Mouse (Mus musculus) embryonic facial prominence, embryonic 10.5 days (tissue): ENCODE data around the gene Abca14. TPM values are rescaled to one million over a fixed set of nuclear protein-coding genes. Genes with fewer than 3 reads are reported as not detected.
A peak's percentile ranks its signal among the peaks of the same experiment; 100 is the strongest.

Source experiments
- DNase-seq: peaks from one replicate; pipeline ENCODE4 v3.0.0-alpha.2; 2017; ENCODE audit warnings: low spot score
- H3K27ac ChIP-seq: fragments of 300-500 bp; sonication (generic); replicated peaks from 2 replicates; pipeline ENCODE4 v1.5.1; 2016; ENCODE audit warnings: mild to moderate bottlenecking
- H3K27me3 ChIP-seq: fragments of 300-500 bp; sonication (generic); replicated peaks from 2 replicates; pipeline ENCODE4 v1.6.1; 2016; ENCODE audit warnings: low read depth, mild to moderate bottlenecking; ENCODE audit not compliant: poor library complexity, severe bottlenecking
- H3K36me3 ChIP-seq: fragments of 300-500 bp; sonication (generic); replicated peaks from 2 replicates; pipeline ENCODE4 v1.6.1; 2016; ENCODE audit warnings: mild to moderate bottlenecking, moderate library complexity
- H3K4me1 ChIP-seq: fragments of 300-500 bp; sonication (generic); 2 replicates; pipeline ENCODE4 v1.6.1; 2016
- H3K4me3 ChIP-seq: fragments of 300-500 bp; sonication (generic); 2 replicates; pipeline ENCODE4 v1.5.1; 2016; ENCODE audit warnings: mild to moderate bottlenecking, moderate library complexity
- H3K9me3 ChIP-seq: fragments of 300-500 bp; sonication (generic); 2 replicates; pipeline ENCODE4 v1.6.1; 2016; ENCODE audit warnings: mild to moderate bottlenecking
- WGBS: fragments of 180-500 bp; shearing (Covaris S2); methylation state at CpG from one replicate; pipeline ENCODE4 v1.1.7; 2016; 5-methylcytosine and 5-hydroxymethylcytosine counted together
- polyA plus RNA-seq: library from polyadenylated mRNA; unstranded; fragments of >200 nt; fragmentation: Nextera tagmentation; extraction: Ambion mirVana; gene quantifications from 2 replicates; pipeline ENCODE4 v1.2.1, GENCODE M21; 2016

Gene Abca14
- polyA plus RNA-seq, 1 experiment from 2014 or later = not detected

DNA sequence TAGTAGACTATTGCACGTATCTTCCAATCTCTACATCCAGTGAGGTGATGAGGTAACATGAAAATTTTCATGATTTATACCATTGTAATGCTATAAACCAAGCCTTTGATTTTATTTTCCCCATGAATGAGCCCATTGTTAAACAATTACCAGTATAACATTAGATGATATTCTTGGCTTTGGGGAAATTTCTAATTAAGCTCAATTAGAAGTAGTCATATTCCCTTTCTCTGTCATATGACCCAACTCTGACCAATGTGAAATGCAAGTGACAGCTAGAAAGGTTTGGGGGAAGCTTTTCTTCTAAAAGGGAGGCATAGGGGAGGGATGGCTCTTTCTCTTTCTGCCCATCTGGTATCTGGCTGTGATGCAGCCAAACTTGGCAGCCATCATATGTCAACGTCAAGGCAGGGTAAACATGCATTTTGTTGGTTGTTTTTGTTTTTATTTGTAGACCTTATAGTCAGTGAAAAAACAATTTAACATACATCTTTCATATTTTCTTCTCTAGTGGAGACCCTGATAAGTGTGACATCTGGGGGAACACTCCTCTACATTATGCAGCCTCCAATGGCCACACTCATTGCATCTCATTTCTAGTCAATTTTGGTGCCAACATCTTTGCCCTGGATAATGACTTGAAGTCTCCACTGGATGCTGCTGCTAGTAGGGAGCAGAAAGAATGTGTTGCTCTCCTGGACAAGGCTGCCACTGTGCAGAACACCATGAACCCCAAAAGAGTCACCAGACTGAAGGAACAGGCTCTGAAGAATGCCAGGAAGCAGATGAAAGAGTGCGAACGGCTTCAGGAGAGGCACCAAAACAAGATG is 22.1 kb upstream of the Abca14 start:
- H3K4me1 ChIP-seq = peaks cover 10% of the 10 kb centered on the region

DNA sequence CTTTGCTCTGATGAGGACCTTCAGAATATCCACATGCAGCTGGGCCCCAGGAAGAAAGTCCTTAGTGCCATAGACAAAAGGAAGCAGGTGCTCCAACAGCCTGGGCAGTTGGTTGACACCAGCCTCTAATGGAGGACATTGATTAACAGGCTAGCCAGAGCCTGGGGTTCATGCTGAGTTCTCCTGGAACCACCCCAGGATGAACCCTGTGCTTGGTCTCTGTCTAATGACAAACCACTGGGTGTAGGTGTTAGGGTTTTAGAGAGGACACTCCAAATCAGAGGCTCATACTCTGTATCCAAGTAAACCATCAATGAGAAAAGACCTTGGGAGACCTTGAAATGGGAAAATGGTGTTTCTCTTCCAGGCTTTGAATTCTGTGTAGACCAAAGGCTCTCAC is 20.9 kb upstream of the Abca14 start:
- Histone ChIP-seq H3K36me3 (no peaks in the 10 kb centered on the region), H3K4me3 (no peak overlapping the region)
- DNase-seq = no peak

More for the DNA sequence above, 22.1 kb upstream of the Abca14 start:
- Histone ChIP-seq H3K4me3 (no peak overlapping the region), H3K27me3 (no peaks in the 10 kb centered on the region), H3K36me3 (no peaks in the 10 kb centered on the region), H3K27ac (no peak overlapping the region), H3K9me3 (no peaks in the 10 kb centered on the region)
- no peak for DNase-seq
- 93% methylated on average over 4 of the region's 4 CpGs for WGBS

DNA sequence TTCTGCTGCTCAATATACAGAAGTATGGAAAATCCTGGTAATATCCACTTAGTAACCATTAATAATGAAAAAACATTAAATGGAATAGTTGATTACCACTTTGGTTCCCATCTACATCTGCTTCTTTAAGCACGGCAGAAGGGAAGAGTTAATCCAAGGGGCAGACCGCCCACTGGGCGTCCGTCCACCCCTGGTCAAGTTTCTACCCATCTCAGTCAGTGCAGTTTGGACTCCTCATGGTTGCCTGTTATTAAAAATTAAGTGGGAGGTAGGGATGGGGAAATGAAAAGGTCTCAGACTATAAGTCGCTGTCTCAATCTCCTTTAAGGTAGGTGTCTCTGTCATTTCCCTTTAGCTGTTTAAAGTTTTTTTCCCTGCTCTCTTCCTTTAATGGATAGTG is 14.8 kb upstream of the Abca14 start:
- H3K4me3 ChIP-seq = no peak overlapping the region
- no peak for DNase-seq
- H3K27ac ChIP-seq = no peak overlapping the region
- no peaks in the 10 kb centered on the region for H3K27me3 ChIP-seq
- WGBS = 90% methylated on average over 5 of the region's 5 CpGs
- peaks cover 36% of the 10 kb centered on the region for H3K4me1 ChIP-seq
- H3K9me3 ChIP-seq = no peaks in the 10 kb centered on the region
- H3K36me3 ChIP-seq = peaks cover 14% of the 10 kb centered on the region

More for the DNA sequence above, 20.9 kb upstream of the Abca14 start:
- no peaks in the 10 kb centered on the region for H3K27me3 ChIP-seq
- no peaks in the 10 kb centered on the region for H3K9me3 ChIP-seq
- no peak overlapping the region for H3K27ac ChIP-seq
- peaks cover 10% of the 10 kb centered on the region for H3K4me1 ChIP-seq

DNA sequence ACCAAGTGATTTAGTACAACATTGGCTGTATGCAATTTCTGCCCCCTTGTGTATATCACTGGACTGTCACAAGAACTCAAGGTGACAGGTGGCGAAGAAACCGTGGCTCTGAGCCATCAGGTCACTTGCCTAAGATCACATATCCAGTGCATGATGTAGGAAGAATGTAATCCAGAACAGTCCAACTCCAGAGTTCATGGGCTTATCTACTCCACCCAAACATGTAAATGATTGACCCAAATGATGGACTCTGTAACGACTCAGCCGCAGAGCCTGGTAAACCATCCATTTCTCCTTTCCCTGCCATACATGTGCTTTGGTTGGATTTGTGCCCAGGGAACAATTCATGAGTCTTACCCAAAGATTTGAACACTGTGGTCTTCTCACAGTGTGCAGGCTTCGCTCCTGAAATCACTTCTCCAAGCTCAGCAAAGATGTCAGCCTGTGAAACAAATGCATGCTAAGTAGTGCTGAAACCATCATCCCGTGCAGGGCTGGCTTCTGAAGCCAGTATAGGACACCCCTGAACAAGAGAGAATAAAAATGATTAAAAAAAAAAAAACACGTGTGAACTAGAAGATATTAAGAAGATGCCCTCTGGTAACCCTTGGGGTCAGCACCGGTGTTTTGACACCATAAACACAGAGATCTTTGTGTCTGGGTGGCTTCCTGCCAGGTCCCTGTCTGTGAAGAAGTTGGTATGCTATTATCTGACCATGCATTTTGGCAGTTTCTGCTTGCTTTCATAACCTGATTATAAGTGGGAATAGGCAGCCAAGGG is 14.2 kb upstream of the Abca14 start:
- peaks cover 31% of the 10 kb centered on the region for H3K4me1 ChIP-seq
- H3K27me3 ChIP-seq = no peaks in the 10 kb centered on the region
- H3K9me3 ChIP-seq = no peaks in the 10 kb centered on the region
- H3K4me3 ChIP-seq = no peak overlapping the region
- WGBS = 69% methylated on average over 8 of the region's 8 CpGs
- no peak for DNase-seq
- H3K36me3 ChIP-seq = peaks cover 14% of the 10 kb centered on the region
- no peak overlapping the region for H3K27ac ChIP-seq

DNA sequence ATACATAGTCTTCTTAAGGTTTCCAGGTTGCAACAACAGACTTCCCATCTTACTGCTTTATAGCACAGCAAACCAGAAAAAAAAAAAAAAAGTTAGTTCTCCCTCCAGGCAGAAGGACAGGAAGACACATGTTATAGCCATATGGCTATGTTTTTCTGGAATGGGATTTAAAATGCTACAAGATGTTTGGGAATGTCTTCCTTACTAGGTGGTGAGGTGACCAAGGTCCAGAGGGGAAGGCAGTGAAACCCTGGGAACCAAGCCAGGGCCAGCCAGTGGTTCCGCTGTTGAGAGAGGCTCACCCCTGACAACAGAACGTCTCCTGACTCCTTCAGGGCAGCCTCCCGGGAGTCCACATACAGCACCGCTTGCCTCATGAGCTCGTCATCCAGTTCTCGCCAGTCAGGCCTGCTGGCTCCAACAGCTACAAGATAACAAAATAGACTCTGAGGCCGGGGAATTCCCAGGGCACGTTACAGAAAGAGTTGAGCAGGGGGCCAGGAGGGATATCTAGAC is 13.6 kb upstream of the Abca14 start:
- H3K27me3 ChIP-seq = no peaks in the 10 kb centered on the region
- DNase-seq = no peak
- peaks cover 14% of the 10 kb centered on the region for H3K36me3 ChIP-seq
- 62% methylated on average over 8 of the region's 8 CpGs for WGBS
- peak overlapping the region; percentile 51; the same call in 1 of the 2 replicates for H3K27ac ChIP-seq
- H3K9me3 ChIP-seq = no peaks in the 10 kb centered on the region
- H3K4me1 ChIP-seq = peaks cover 31% of the 10 kb centered on the region
- H3K4me3 ChIP-seq = no peak overlapping the region

DNA sequence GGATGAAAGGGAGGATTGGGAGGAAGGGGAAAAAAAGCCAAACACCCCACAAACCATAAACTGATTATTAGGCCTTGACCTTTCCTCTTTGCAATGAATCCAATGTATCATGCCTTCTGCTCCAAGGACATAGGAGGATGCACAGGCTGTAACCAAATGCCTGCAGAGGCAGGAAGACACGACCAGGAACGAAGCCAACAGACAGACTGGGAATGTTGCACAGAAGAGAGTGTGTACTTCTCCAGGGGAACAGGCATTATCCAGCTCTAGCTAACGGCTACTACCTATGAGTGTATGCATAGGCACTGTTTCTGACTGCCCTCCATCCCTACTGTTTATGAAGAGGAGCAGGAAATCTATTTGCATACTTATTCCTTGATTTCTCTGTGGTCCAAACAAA is 11.6 kb upstream of the Abca14 start:
- Histone ChIP-seq H3K36me3 (peaks cover 17% of the 10 kb centered on the region), H3K27ac (0 out of 2 replicates have a peak overlapping the region, but pooled peaks have one; percentile 16), H3K4me3 (no peak overlapping the region), H3K27me3 (no peaks in the 10 kb centered on the region), H3K9me3 (no peaks in the 10 kb centered on the region), H3K4me1 (peaks cover 31% of the 10 kb centered on the region)
- 56% methylated on average over 3 of the region's 3 CpGs for WGBS
- DNase-seq = no peak

DNA sequence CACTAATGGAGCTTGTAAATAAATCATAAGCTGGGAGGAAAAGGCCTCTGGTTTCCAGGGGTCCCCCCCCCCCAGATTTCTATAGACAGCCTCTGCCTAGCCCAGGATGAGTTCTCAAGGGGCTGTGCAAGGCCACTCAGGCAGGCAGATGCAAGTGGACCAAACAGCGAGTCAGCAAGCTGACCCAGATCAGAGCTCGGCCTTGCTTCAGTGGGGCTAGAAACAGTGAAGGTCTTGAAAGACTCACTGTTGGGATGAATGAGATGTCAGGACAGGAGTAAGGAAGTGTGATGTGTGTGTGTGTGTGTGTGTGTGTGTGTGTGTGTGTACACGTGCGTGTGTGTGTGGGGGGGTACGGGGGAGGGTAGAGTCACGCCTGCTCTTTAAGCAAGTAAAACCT is 10.9 kb upstream of the Abca14 start:
- Histone ChIP-seq H3K9me3 (no peaks in the 10 kb centered on the region), H3K4me3 (no peak overlapping the region), H3K27ac (0 out of 2 replicates have a peak overlapping the region, but pooled peaks have one; percentile 16), H3K27me3 (no peaks in the 10 kb centered on the region), H3K4me1 (peaks cover 31% of the 10 kb centered on the region), H3K36me3 (peaks cover 22% of the 10 kb centered on the region)
- 90% methylated on average over 6 of the region's 6 CpGs for WGBS
- no peak for DNase-seq

DNA sequence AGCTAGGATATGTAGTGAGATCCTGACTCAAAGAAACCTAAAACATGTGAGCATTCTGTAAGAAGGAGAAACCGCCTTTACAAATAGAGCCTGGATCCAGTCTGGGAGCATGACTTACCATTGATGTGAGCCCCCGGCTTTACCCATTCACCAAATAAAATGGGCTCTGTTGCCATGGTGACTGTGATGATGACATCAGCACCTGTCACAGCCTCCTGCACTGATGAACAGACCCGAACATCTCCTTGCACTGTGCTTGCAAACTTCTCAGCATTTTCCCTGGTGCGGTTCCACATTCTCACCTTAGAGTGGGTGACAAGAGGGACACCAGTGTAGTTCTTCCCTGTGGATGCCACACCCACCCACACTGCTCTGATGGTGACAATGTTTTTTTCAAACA is 8.6 kb upstream of the Abca14 start:
- WGBS = 87% methylated on average over 4 of the region's 4 CpGs
- no peak overlapping the region for H3K27ac ChIP-seq
- DNase-seq = no peak
- H3K4me3 ChIP-seq = no peak overlapping the region
- H3K27me3 ChIP-seq = peaks cover 11% of the 10 kb centered on the region
- H3K4me1 ChIP-seq = peaks cover 28% of the 10 kb centered on the region
- H3K36me3 ChIP-seq = peaks cover 17% of the 10 kb centered on the region
- no peaks in the 10 kb centered on the region for H3K9me3 ChIP-seq

DNA sequence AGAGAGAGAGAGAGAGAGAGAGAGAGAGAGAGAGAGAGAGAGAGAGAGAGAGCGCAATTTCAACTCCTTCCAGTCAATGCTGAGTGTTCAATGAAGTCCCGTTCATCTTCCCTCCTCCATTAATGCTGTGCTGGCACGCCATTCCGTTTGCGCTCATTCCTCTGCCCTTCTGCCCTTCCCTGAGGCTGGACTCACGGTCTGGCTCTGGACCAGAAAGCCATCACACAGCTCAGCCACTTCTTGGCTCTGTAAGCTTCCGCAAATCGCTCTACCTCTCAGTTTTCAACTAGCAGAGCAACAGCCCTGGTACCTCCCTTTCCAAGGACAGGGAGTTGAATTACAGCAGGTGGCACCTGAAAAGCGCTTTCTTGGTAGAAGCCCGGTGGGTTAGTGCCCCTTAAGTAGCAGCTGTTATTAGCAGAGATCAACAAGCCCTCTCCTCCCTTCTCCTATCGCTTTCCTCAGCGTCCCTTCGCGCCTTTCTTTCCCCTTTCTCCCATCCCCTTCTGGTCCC is 2.5 kb upstream of the Abca14 start:
- peak; percentile 31 for DNase-seq
- Histone ChIP-seq H3K9me3 (no peaks in the 10 kb centered on the region), H3K27ac (peak overlapping the region; percentile 83), H3K36me3 (peaks cover 12% of the 10 kb centered on the region), H3K4me3 (peak overlapping the region; percentile 60), H3K27me3 (peaks cover 43% of the 10 kb centered on the region), H3K4me1 (peaks cover 32% of the 10 kb centered on the region)
- 3% methylated on average over 14 of the region's 14 CpGs for WGBS

DNA sequence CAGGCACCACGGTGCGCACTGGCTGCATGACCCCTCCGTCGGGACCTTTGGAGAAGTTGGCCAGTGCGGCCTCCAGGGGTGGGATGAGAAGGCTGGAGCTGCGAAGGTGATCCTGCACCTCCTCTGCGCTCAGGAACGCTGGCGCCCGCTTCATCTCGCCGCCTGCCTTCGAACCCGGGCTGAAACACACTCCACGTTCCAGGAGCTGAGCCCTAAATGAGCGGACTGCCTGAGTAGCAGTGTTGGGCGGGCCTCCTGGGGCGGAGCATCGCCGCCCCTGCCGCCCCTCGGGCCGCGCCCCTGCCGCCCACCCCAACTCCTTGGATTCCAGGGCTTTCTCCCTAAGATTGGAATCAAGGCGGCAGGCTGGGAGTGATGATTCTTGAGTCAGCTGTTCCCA is 2.0 kb upstream of the Abca14 start, which contains the start of gene Crym:
Gene Crym, minus strand, starts transcription at position 341 of the 400 bp plus-strand sequence.
- Histone ChIP-seq H3K27ac (peak within 1 kb of the TSS; percentile 83), H3K36me3 (peaks cover 11% of the 10 kb centered on the region), H3K9me3 (no peaks in the 10 kb centered on the region), H3K4me1 (peaks cover 32% of the 10 kb centered on the region), H3K27me3 (peaks cover 43% of the 10 kb centered on the region), H3K4me3 (peak within 1 kb of the TSS; percentile 60)
- DNase-seq = peak; percentile 64
- 3% methylated on average over 26 of the region's 26 CpGs for WGBS

DNA sequence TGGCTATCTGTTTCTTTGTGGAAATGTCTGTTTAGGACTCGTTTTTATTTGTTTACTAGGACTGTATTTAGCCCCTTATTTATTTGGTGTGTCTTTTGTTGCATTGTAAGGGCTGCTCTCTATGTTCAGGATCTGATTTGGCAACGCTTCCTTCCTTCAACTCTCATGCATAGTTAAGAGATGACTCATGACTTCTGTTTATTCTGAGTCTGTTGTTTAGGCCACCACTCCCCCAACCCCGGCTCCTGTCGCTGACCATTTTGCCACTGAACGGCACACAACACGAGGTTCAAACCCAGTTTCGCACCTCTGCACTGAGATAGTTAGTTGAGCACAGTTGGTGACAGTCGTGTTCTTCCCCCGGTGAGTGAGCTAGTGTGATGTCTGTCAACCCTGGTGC is 2.2 kb downstream of the Abca14 start:
- 75% methylated on average over 9 of the region's 9 CpGs for WGBS
- Histone ChIP-seq H3K27ac (no peak overlapping the region), H3K4me3 (no peak overlapping the region), H3K9me3 (no peaks in the 10 kb centered on the region), H3K27me3 (peaks cover 25% of the 10 kb centered on the region), H3K4me1 (peaks cover 20% of the 10 kb centered on the region), H3K36me3 (no peaks in the 10 kb centered on the region)
- no peak for DNase-seq

DNA sequence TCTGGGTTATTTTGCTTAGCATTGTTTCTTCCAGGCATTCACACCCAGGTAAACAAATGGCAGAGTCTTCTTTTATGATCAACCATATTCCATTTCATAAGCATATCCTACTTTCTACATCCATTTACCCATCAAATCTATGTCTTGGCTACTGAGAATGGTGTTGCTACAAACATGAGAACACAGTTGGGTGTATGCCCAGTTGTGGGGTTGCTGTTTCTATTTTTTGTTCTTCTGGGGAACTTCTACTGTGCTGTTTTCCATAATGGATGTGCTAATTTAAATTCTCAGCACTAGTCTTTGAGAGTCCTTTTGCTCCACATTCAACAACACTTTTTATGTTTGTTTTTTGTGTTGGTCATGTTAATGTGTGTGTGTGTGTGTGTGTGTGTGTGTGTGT is 24.8 kb downstream of the Abca14 start:
- no peaks in the 10 kb centered on the region for H3K36me3 ChIP-seq
- DNase-seq = no peak
- H3K4me3 ChIP-seq = no peak overlapping the region
- H3K27ac ChIP-seq = no peak overlapping the region
- H3K4me1 ChIP-seq = no peaks in the 10 kb centered on the region
- H3K9me3 ChIP-seq = no peaks in the 10 kb centered on the region
- H3K27me3 ChIP-seq = no peaks in the 10 kb centered on the region
